Comparison of ENCODE assay signal across 9 mouse cellular contexts in genomic region chr1:34178022-34178727, GRCm38 (mm10).
A peak's percentile ranks its signal among the peaks of the same experiment; 100 is the strongest.
DNase-seq lines count a peak whose midpoint lies in the region; ATAC-seq and TF ChIP-seq lines count a peak whose summit lies in the region.
"Had no signal": no experiment of that assay in that cellular context is flagged by ENCODE, and none has a peak within 500 bp of the region (broad histone marks: within the 10 kb centered on the region; RNA-seq: fewer than 3 reads in every experiment).

No protein-coding gene starts in this region.

- no peak for ATAC-seq in forebrain, embryonic 15.5 days (replicated peaks)
- ATAC-seq in forebrain, postnatal 0 days = no peak
- ATAC-seq in lung, embryonic 16.5 days (ENCODE audit: low read depth) = no peak

- H3K4me3 ChIP-seq in forebrain, embryonic 15.5 days = no peak overlapping the region
- no peak overlapping the region for H3K4me3 ChIP-seq in forebrain, postnatal 0 days (ENCODE audit: low read depth, low read length)
- H3K4me3 ChIP-seq in lung, embryonic 16.5 days (ENCODE audit: low read length) = peak overlapping the region; percentile 15
- peak overlapping the region; percentile 32 for H3K4me3 ChIP-seq in olfactory bulb, adult 2 months (ENCODE audit: insufficient read depth, low read depth, low read length)

- H3K27me3 ChIP-seq in forebrain, embryonic 15.5 days = no peaks in the 10 kb centered on the region
- no peaks in the 10 kb centered on the region for H3K27me3 ChIP-seq in forebrain, postnatal 0 days (ENCODE audit: insufficient read depth, low read length)
- no peaks in the 10 kb centered on the region for H3K27me3 ChIP-seq in lung, embryonic 16.5 days (ENCODE audit: control insufficient read depth, insufficient read depth, low read depth, low read length)

- H3K36me3 ChIP-seq in forebrain, embryonic 15.5 days = peaks cover 63% of the 10 kb centered on the region
- peaks cover 53% of the 10 kb centered on the region for H3K36me3 ChIP-seq in forebrain, postnatal 0 days (ENCODE audit: insufficient read depth)
- H3K36me3 ChIP-seq in lung, embryonic 16.5 days (ENCODE audit: control insufficient read depth, insufficient read depth, low read length) = 0 out of 2 replicates have a peak, but pooled peaks cover 2% of the 10 kb centered on the region

- no peak overlapping the region for H3K27ac ChIP-seq in forebrain, embryonic 15.5 days (replicated peaks)
- H3K27ac ChIP-seq in forebrain, postnatal 0 days (ENCODE audit: low read depth, low read length) = no peak overlapping the region
- no peak overlapping the region for H3K27ac ChIP-seq in lung, embryonic 16.5 days (ENCODE audit: low read length)
- no peak overlapping the region for H3K27ac ChIP-seq in olfactory bulb, adult 2 months (ENCODE audit: insufficient read depth, low read depth, low read length)

- peaks cover 8% of the 10 kb centered on the region for H3K4me1 ChIP-seq in forebrain, embryonic 15.5 days
- H3K4me1 ChIP-seq in forebrain, postnatal 0 days (ENCODE audit: insufficient read depth) = no peaks in the 10 kb centered on the region
- no peaks in the 10 kb centered on the region for H3K4me1 ChIP-seq in lung, embryonic 16.5 days (replicated peaks; ENCODE audit: control insufficient read depth, insufficient read depth, low read length)
- peaks cover 8% of the 10 kb centered on the region for H3K4me1 ChIP-seq in olfactory bulb, adult 2 months (ENCODE audit: control insufficient read depth, insufficient read depth, low read length)

- 0 out of 2 replicates have a peak overlapping the region, but pooled peaks have one; percentile 2 for H3K4me2 ChIP-seq in forebrain, embryonic 15.5 days (replicated peaks)
- H3K4me2 ChIP-seq in forebrain, postnatal 0 days (ENCODE audit: low read depth) = no peak overlapping the region
- H3K4me2 ChIP-seq in lung, embryonic 16.5 days (ENCODE audit: low read depth, low read length) = peak overlapping the region; percentile 20; the same call in 1 of the 2 replicates

- H3K9ac ChIP-seq in forebrain, embryonic 15.5 days (replicated peaks) = no peak overlapping the region
- no peak overlapping the region for H3K9ac ChIP-seq in forebrain, postnatal 0 days
- H3K9ac ChIP-seq in lung, embryonic 16.5 days (ENCODE audit: low read length) = no peak overlapping the region

- TF ChIP-seq CTCF in forebrain, postnatal 0 days (IDR thresholded peaks at IDR 0.05; ENCODE audit: low read depth) = no peak
- no peak for TF ChIP-seq CTCF in olfactory bulb, adult 2 months (IDR thresholded peaks at IDR 0.05; ENCODE audit: insufficient read depth, low read depth, low read length)

- no peak for TF ChIP-seq POLR2A in olfactory bulb, adult 2 months (IDR thresholded peaks at IDR 0.05; ENCODE audit: insufficient read depth, low read depth, low read length)

- no peaks in the 10 kb centered on the region for H3K9me3 ChIP-seq in forebrain, embryonic 15.5 days
- H3K9me3 ChIP-seq in forebrain, postnatal 0 days (ENCODE audit: low read length) = no peaks in the 10 kb centered on the region
- H3K9me3 ChIP-seq in lung, embryonic 16.5 days (ENCODE audit: control insufficient read depth, low read length) = no peaks in the 10 kb centered on the region

- WGBS in forebrain, embryonic 15.5 days = 88% methylated on average over 41 of the region's 41 CpGs
- WGBS in forebrain, postnatal 0 days = 91% methylated on average over 41 of the region's 41 CpGs
- WGBS in lung, embryonic 16.5 days = 84% methylated on average over 41 of the region's 41 CpGs
- WGBS in olfactory bulb, adult 2 months = 87% methylated on average over 41 of the region's 41 CpGs

- DNase-seq in forebrain, postnatal 0 days = no peak
- no peak for DNase-seq in lung, postnatal 10 days
- peak; percentile 37 to 42 for DNase-seq in cerebellum, postnatal 14 days
- no peak for DNase-seq in spleen, postnatal 10 days (ENCODE audit: low spot score in 2 of 2)
- DNase-seq in right cerebral cortex, postnatal 36 days (ENCODE audit: low spot score in 2 of 2) = no peak
- DNase-seq: thymus, adult 18-20 months had no signal

Comparison
In these comparisons a context has a peak if more than half of its experiments do, and no peak if none do; other contexts are left out.
1. H3K4me3 ChIP-seq: peak in lung, embryonic 16.5 days (single experiment) and olfactory bulb, adult 2 months (single experiment); none in forebrain, embryonic 15.5 days (single experiment) and forebrain, postnatal 0 days (single experiment).
2. DNase-seq: peak in cerebellum, postnatal 14 days (2 of 2); none in forebrain, postnatal 0 days (single experiment), lung, postnatal 10 days (single experiment), spleen, postnatal 10 days (0 of 2) and right cerebral cortex, postnatal 36 days (0 of 2).